Mouse (Mus musculus): ENCODE measurements around the gene Hist1h2ae.

DNA sequence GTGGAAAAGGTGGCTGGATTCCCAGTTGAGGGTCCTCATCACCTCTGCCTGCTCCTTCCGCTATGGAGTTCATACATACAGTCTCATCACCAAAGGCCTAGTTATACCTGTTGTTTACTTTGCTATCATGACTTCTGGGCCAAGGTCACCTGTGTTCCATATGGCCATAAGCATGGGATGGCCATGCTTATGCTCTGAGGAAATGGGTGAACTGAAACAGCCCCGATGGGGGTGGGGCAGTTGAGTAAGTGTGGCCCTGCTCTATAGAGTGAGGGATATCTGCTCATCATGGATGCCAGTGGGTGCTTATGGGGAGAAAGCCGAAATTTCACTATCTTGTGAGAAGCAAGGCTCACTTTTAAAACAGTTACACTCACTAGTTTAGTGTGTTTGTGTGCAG is 34.0 kb upstream of the Hist1h2ae start:
- TF ChIP-seq CTCF (IDR thresholded peaks at IDR 0.05; ENCODE audit: low read depth, low read length) (no peak), POLR2A (IDR thresholded peaks at IDR 0.05; ENCODE audit: insufficient read depth, low read length) (no peak), EP300 (IDR thresholded peaks at IDR 0.05; ENCODE audit: insufficient read depth, low read depth, low read length) (no peak)

Data from ES-Bruce4 (cell line).